Mouse (Mus musculus) neural tube, embryonic 12.5 days (tissue): Measurements from ENCODE around the gene Rangrf. TPM values are rescaled to one million over a fixed set of nuclear protein-coding genes. Genes with fewer than 3 reads are reported as not detected.
"Not testable (repeated sequence)": the region's sequence is repeated elsewhere in the genome, so short reads cannot be mapped to it uniquely, and the experiment has no call there.

ENCODE experiments used
- ATAC-seq: fragments of 200-750 bp; cut with Nextera tagmentation; 2 replicates; pipeline ENCODE4 v1.8.0; 2017; ENCODE audit warnings: low read depth, mild to moderate bottlenecking, moderate TSS enrichment, moderate library complexity; ENCODE audit not compliant: low FRiP score
- H3K27ac ChIP-seq: fragments of 300-500 bp; sonication (generic); 2 replicates; pipeline ENCODE4 v1.5.1; 2016
- H3K27me3 ChIP-seq: fragments of 300-500 bp; sonication (generic); replicated peaks from 2 replicates; pipeline ENCODE4 v1.6.1; 2016; ENCODE audit warnings: mild to moderate bottlenecking
- H3K36me3 ChIP-seq: fragments of 300-500 bp; sonication (generic); 2 replicates; pipeline ENCODE4 v1.6.1; 2016; ENCODE audit warnings: mild to moderate bottlenecking
- H3K4me1 ChIP-seq: fragments of 300-500 bp; sonication (generic); 2 replicates; pipeline ENCODE4 v1.6.1; 2016
- H3K4me2 ChIP-seq: fragments of 300-500 bp; sonication (generic); replicated peaks from 2 replicates; pipeline ENCODE4 v1.6.1; 2016; ENCODE audit warnings: mild to moderate bottlenecking
- H3K4me3 ChIP-seq: fragments of 300-500 bp; sonication (generic); 2 replicates; pipeline ENCODE4 v1.5.1; 2016
- H3K9ac ChIP-seq: fragments of 300-500 bp; sonication (generic); 2 replicates; pipeline ENCODE4 v1.6.1; 2016; ENCODE audit warnings: mild to moderate bottlenecking
- H3K9me3 ChIP-seq: fragments of 300-500 bp; sonication (generic); 2 replicates; pipeline ENCODE4 v1.6.1; 2016; ENCODE audit warnings: mild to moderate bottlenecking
- WGBS: fragments of 180-500 bp; shearing (Covaris S2); methylation state at CpG from one replicate; pipeline ENCODE4 v1.1.7; 2016; 5-methylcytosine and 5-hydroxymethylcytosine counted together
- polyA plus RNA-seq: library from polyadenylated mRNA; unstranded; fragments of >200 nt; fragmentation: Nextera tagmentation; extraction: Ambion mirVana; gene quantifications from 2 replicates; pipeline ENCODE4 v1.2.1, GENCODE M21; 2016

Rangrf gene
- 37.4 and 42.2 TPM in 2 replicates for polyA plus RNA-seq

GRCm38 (mm10) chr11:68975085-68975484 lies at the start of gene Rangrf:
TSS of gene Rangrf (minus strand) at chr11:68975185.
- Histone ChIP-seq H3K27ac (no peak within 1 kb of the TSS), H3K9me3 (no peaks in the 10 kb centered on the region), H3K4me1 (peaks cover 10% of the 10 kb centered on the region), H3K27me3 (no peaks in the 10 kb centered on the region; the same call in 1 of the 2 replicates), H3K9ac (0 out of 2 replicates have a peak within 1 kb of the TSS, but pooled peaks have one; percentile 6), H3K4me2 (peak within 1 kb of the TSS; percentile 63), H3K4me3 (peak within 1 kb of the TSS; percentile 41), H3K36me3 (no peaks in the 10 kb centered on the region)
- WGBS, result 86% methylated on average over 7 of the region's 7 CpGs
- ATAC-seq, result no peak

- Histone ChIP-seq H3K9me3 (no peaks in the 10 kb centered on the region), H3K27me3 (no peaks in the 10 kb centered on the region), H3K4me2 (no peak overlapping the region), H3K4me1 (peaks cover 8% of the 10 kb centered on the region), H3K9ac (no peak overlapping the region), H3K36me3 (peaks cover 41% of the 10 kb centered on the region), H3K4me3 (no peak overlapping the region), H3K27ac (no peak overlapping the region)
- no peak for ATAC-seq
These were observed 45.7 kb upstream of the Rangrf start for GRCm38 (mm10) chr11:69020691-69021090.

- Histone ChIP-seq H3K4me2 (peak overlapping the region; percentile 59), H3K27ac (no peak overlapping the region), H3K36me3 (peaks cover 2% of the 10 kb centered on the region; the same call in 1 of the 2 replicates), H3K4me3 (peak overlapping the region; percentile 65), H3K27me3 (no peaks in the 10 kb centered on the region), H3K4me1 (peaks cover 10% of the 10 kb centered on the region), H3K9me3 (no peaks in the 10 kb centered on the region), H3K9ac (peak overlapping the region; percentile 84)
- ATAC-seq, result no peak
- 65% methylated on average over 3 of the region's 3 CpGs for WGBS
These were observed 41.8 kb upstream of the Rangrf start for GRCm38 (mm10) chr11:69016755-69017154.

- ATAC-seq, result peak; percentile 96
- Histone ChIP-seq H3K36me3 (no peaks in the 10 kb centered on the region), H3K4me3 (peak within 1 kb of the TSS; percentile 65), H3K4me2 (peak within 1 kb of the TSS; percentile 59), H3K4me1 (peaks cover 14% of the 10 kb centered on the region), H3K9me3 (no peaks in the 10 kb centered on the region), H3K9ac (peak within 1 kb of the TSS; percentile 84), H3K27ac (peak within 1 kb of the TSS; percentile 77), H3K27me3 (no peaks in the 10 kb centered on the region)
- 5% methylated on average over 38 of the region's 38 CpGs for WGBS
These were observed 40.9 kb upstream of the Rangrf start, which contains the start of gene Ctc1 for GRCm38 (mm10) chr11:69015644-69016441. TSS of gene Ctc1 (plus strand) at chr11:69015911.

- H3K4me1 ChIP-seq, result peaks cover 20% of the 10 kb centered on the region
- H3K9ac ChIP-seq, result peak overlapping the region; percentile 52
- no peaks in the 10 kb centered on the region for H3K36me3 ChIP-seq
- no peaks in the 10 kb centered on the region for H3K9me3 ChIP-seq
- peak overlapping the region; percentile 46 for H3K4me3 ChIP-seq
- peak overlapping the region; percentile 50; the same call in 1 of the 2 replicates for H3K27ac ChIP-seq
- WGBS, result 2% methylated on average over 18 of the region's 18 CpGs
- peak; percentile 25; the same call in 1 of the 2 replicates for ATAC-seq
- no peaks in the 10 kb centered on the region for H3K27me3 ChIP-seq
- H3K4me2 ChIP-seq, result peak overlapping the region; percentile 70
These were observed 37.2 kb upstream of the Rangrf start for GRCm38 (mm10) chr11:69012071-69012601.

GRCm38 (mm10) chr11:69011445-69011844 lies 36.5 kb upstream of the Rangrf start:
- peaks cover 15% of the 10 kb centered on the region for H3K4me1 ChIP-seq
- H3K27ac ChIP-seq, ATAC-seq, H3K27me3 ChIP-seq, H3K9ac ChIP-seq, H3K9me3 ChIP-seq, H3K36me3 ChIP-seq: not testable (repeated sequence)
- WGBS, result 75% methylated on average over 2 of the region's 2 CpGs
- H3K4me3 ChIP-seq, result peak overlapping the region; percentile 46
- H3K4me2 ChIP-seq, result peak overlapping the region; percentile 70

- 93% methylated on average over 15 of the region's 15 CpGs for WGBS
- Histone ChIP-seq H3K4me2 (peak overlapping the region; percentile 70; the same call in 1 of the 2 replicates), H3K4me1 (peaks cover 15% of the 10 kb centered on the region), H3K27ac (no peak overlapping the region), H3K4me3 (no peak overlapping the region), H3K9me3 (no peaks in the 10 kb centered on the region), H3K9ac (no peak overlapping the region), H3K27me3 (no peaks in the 10 kb centered on the region), H3K36me3 (no peaks in the 10 kb centered on the region)
- no peak for ATAC-seq
These were observed 35.7 kb upstream of the Rangrf start for GRCm38 (mm10) chr11:69010400-69011323.

- 98% methylated on average over 1 of the region's 1 CpGs for WGBS
These were observed 34.5 kb upstream of the Rangrf start for GRCm38 (mm10) chr11:69009508-69009907.

GRCm38 (mm10) chr11:69008182-69009121 lies 33.5 kb upstream of the Rangrf start, which contains the start of gene Pfas:
TSS of gene Pfas (minus strand) at chr11:69008460.
- 10% methylated on average over 38 of the region's 38 CpGs for WGBS
- peak; percentile 70 for ATAC-seq

More at GRCm38 (mm10) chr11:69009508-69009907, 34.5 kb upstream of the Rangrf start:
- Histone ChIP-seq H3K27me3 (no peaks in the 10 kb centered on the region), H3K9me3 (no peaks in the 10 kb centered on the region), H3K36me3 (no peaks in the 10 kb centered on the region), H3K4me3 (no peak overlapping the region), H3K9ac (no peak overlapping the region), H3K4me2 (no peak overlapping the region), H3K4me1 (peaks cover 15% of the 10 kb centered on the region), H3K27ac (no peak overlapping the region)
- ATAC-seq, result no peak

GRCm38 (mm10) chr11:69006575-69006974 lies 31.6 kb upstream of the Rangrf start:
- not testable (repeated sequence) for ATAC-seq, H3K27me3 ChIP-seq, H3K9me3 ChIP-seq, H3K4me3 ChIP-seq, H3K4me2 ChIP-seq, H3K27ac ChIP-seq, H3K9ac ChIP-seq
- Histone ChIP-seq H3K36me3 (peaks cover 18% of the 10 kb centered on the region), H3K4me1 (peaks cover 11% of the 10 kb centered on the region)

More at GRCm38 (mm10) chr11:69008182-69009121, 33.5 kb upstream of the Rangrf start, which contains the start of gene Pfas:
- Histone ChIP-seq H3K27me3 (no peaks in the 10 kb centered on the region), H3K4me2 (peak within 1 kb of the TSS; percentile 55), H3K4me1 (peaks cover 15% of the 10 kb centered on the region), H3K27ac (no peak within 1 kb of the TSS), H3K9me3 (no peaks in the 10 kb centered on the region), H3K4me3 (peak within 1 kb of the TSS; percentile 56), H3K9ac (peak within 1 kb of the TSS; percentile 46), H3K36me3 (peaks cover 1% of the 10 kb centered on the region)

- 91% methylated on average over 7 of the region's 7 CpGs for WGBS
- Histone ChIP-seq H3K27me3 (no peaks in the 10 kb centered on the region), H3K4me3 (no peak overlapping the region), H3K27ac (no peak overlapping the region), H3K4me1 (peaks cover 9% of the 10 kb centered on the region), H3K9ac (no peak overlapping the region), H3K4me2 (no peak overlapping the region), H3K9me3 (no peaks in the 10 kb centered on the region), H3K36me3 (peaks cover 32% of the 10 kb centered on the region)
- ATAC-seq, result no peak
These were observed 30.2 kb upstream of the Rangrf start for GRCm38 (mm10) chr11:69005193-69005592.
